Mouse (Mus musculus): Measurements from ENCODE around the gene Agk. TPM values are rescaled to one million over a fixed set of nuclear protein-coding genes. Genes with fewer than 3 reads are reported as not detected.

Gene Agk
- total RNA-seq, 2 experiments from 2014 or later, result 12.2 to 13.9 TPM

DNA sequence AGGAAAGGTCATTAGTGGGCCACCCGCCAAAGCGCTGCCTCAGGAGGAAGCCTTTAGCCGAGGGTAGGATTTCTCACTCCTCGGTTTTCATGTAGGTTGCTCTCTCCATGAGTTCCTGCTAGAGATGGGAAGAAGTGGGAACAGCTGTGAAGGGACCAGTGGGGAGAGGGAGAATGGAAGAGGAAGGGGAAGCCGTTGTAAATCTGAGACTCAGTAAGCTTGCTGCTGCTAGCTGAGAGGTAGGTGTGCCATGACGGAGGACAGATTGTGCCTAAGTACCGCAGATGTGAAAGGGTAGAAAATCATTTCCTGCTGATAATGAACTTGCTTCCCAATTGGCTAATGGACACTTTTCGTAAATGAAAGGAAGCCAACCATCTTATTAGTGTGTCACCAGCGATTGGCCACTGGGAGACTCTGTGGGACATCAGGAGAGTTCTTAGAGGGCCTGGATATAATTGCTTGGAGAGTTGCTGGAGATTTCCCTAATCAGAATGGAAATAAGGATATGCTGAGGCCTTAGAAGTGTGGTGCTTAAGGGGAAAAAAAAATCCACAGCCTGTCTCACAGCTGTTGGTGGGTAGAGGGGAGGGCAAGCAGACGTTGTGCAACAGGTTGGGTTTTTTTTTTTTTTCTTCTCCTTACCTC, 118.4 kb downstream of the Agk start:
- no peak for DNase-seq

Other genes starting within 250 kb of the Agk start
- gene E330009J07Rik, start 111.0 kb downstream of the Agk start, total RNA-seq (2021), result 1 to 10 TPM; 3.7 to 3.8 TPM
- gene Wee2, start 113.9 kb downstream of the Agk start, total RNA-seq (2021), result not detected
- gene Ssbp1, start 146.2 kb downstream of the Agk start, total RNA-seq (2021), result 10 to 100 TPM; 32.4 to 33.7 TPM
- not detected for gene Tas2r137, start 166.1 kb downstream of the Agk start, total RNA-seq (2021)
- gene Tas2r108, start 168.4 kb downstream of the Agk start, total RNA-seq (2021), result not detected
- gene Prss37, start 194.3 kb downstream of the Agk start, total RNA-seq (2021), result not detected
- not detected for gene Olfr461, start 229.9 kb downstream of the Agk start, total RNA-seq (2021)
- gene Olfr460, start 244.3 kb downstream of the Agk start, total RNA-seq (2021), result not detected

All from gastrocnemius, postnatal 10 days (tissue).